Mouse (Mus musculus): Measurements from ENCODE around the gene Eif5a. TPM values are rescaled to one million over a fixed set of nuclear protein-coding genes. Genes with fewer than 3 reads are reported as not detected.

The Eif5a gene
- polyA plus RNA-seq, 1 experiment from 2014 or later, result 1,317 TPM

Small RNA genes within 50 kb of the gene (microRNA-seq; reads per million reads assigned to microRNA genes)
- not detected for gene Mir6924

Other genes starting within 250 kb of the Eif5a start
- 337 and 346 TPM in 2 replicates for gene Eif4a1, start 249.5 kb downstream of the Eif5a start, polyA plus RNA-seq (2015; fragmentation: Nextera tagmentation; extraction: Ambion mirVana)
- gene Senp3, start 239.9 kb downstream of the Eif5a start, polyA plus RNA-seq (2015; fragmentation: Nextera tagmentation; extraction: Ambion mirVana), result 55.8 and 58.0 TPM in 2 replicates
- gene Tnfsf13, start 236.2 kb downstream of the Eif5a start, polyA plus RNA-seq (2015; fragmentation: Nextera tagmentation; extraction: Ambion mirVana), result 0.45 and 0.85 TPM in 2 replicates
- 5.9 and 7.8 TPM in 2 replicates for gene Tnfsf12, start 226.1 kb downstream of the Eif5a start, polyA plus RNA-seq (2015; fragmentation: Nextera tagmentation; extraction: Ambion mirVana)
- gene Tnfsfm13, start 225.9 kb downstream of the Eif5a start, polyA plus RNA-seq (2015; fragmentation: Nextera tagmentation; extraction: Ambion mirVana), result 3.1 and 3.5 TPM in 2 replicates
- 13.8 and 16.9 TPM in 2 replicates for gene Polr2a, start 163.3 kb downstream of the Eif5a start, polyA plus RNA-seq (2015; fragmentation: Nextera tagmentation; extraction: Ambion mirVana)
- gene Slc35g3, start 160.0 kb downstream of the Eif5a start, polyA plus RNA-seq (2015; fragmentation: Nextera tagmentation; extraction: Ambion mirVana), result 0.16 and 0.18 TPM in 2 replicates
- 3.6 TPM in 2 replicates for gene Zbtb4, start 156.0 kb downstream of the Eif5a start, polyA plus RNA-seq (2015; fragmentation: Nextera tagmentation; extraction: Ambion mirVana)
- gene Chrnb1, start 126.0 kb downstream of the Eif5a start, polyA plus RNA-seq (2015; fragmentation: Nextera tagmentation; extraction: Ambion mirVana), result 5.8 and 6.0 TPM in 2 replicates
- 2.2 and 3.0 TPM in 2 replicates for gene Fgf11, start 120.1 kb downstream of the Eif5a start, polyA plus RNA-seq (2015; fragmentation: Nextera tagmentation; extraction: Ambion mirVana)
- gene Tmem102, start 116.3 kb downstream of the Eif5a start, polyA plus RNA-seq (2015; fragmentation: Nextera tagmentation; extraction: Ambion mirVana), result 3.1 TPM in 2 replicates
- gene Gm39566, start 106.7 kb downstream of the Eif5a start, polyA plus RNA-seq (2015; fragmentation: Nextera tagmentation; extraction: Ambion mirVana), result not detected in 2 replicates
- not detected in 2 replicates for gene Spem2, start 103.5 kb downstream of the Eif5a start, polyA plus RNA-seq (2015; fragmentation: Nextera tagmentation; extraction: Ambion mirVana)
- gene Spem1, start 99.8 kb downstream of the Eif5a start, polyA plus RNA-seq (2015; fragmentation: Nextera tagmentation; extraction: Ambion mirVana), result not detected in 2 replicates
- gene Nlgn2, start 84.2 kb downstream of the Eif5a start, polyA plus RNA-seq (2015; fragmentation: Nextera tagmentation; extraction: Ambion mirVana), result 1.6 and 2.0 TPM in 2 replicates
- gene Tmem256, start 83.4 kb downstream of the Eif5a start, polyA plus RNA-seq (2015; fragmentation: Nextera tagmentation; extraction: Ambion mirVana), result 258 and 323 TPM in 2 replicates
- gene Plscr3, start 75.6 kb downstream of the Eif5a start, polyA plus RNA-seq (2015; fragmentation: Nextera tagmentation; extraction: Ambion mirVana), result 72.1 and 74.9 TPM in 2 replicates
- gene Tnk1, start 63.2 kb downstream of the Eif5a start, polyA plus RNA-seq (2015; fragmentation: Nextera tagmentation; extraction: Ambion mirVana), result 0.26 and 0.90 TPM in 2 replicates
- gene Tmem95, start 43.9 kb downstream of the Eif5a start, polyA plus RNA-seq (2015; fragmentation: Nextera tagmentation; extraction: Ambion mirVana), result not detected in 2 replicates
- 3.9 and 4.3 TPM in 2 replicates for gene Kctd11, start 40.6 kb downstream of the Eif5a start, polyA plus RNA-seq (2015; fragmentation: Nextera tagmentation; extraction: Ambion mirVana)
- gene Acap1, start 26.4 kb downstream of the Eif5a start, polyA plus RNA-seq (2015; fragmentation: Nextera tagmentation; extraction: Ambion mirVana), result 10.8 and 19.9 TPM in 2 replicates
- gene 2810408A11Rik, start 21.0 kb downstream of the Eif5a start, polyA plus RNA-seq (2015; fragmentation: Nextera tagmentation; extraction: Ambion mirVana), result 4.1 and 4.4 TPM in 2 replicates
- 7.4 and 8.7 TPM in 2 replicates for gene Neurl4, start 20.9 kb downstream of the Eif5a start, polyA plus RNA-seq (2015; fragmentation: Nextera tagmentation; extraction: Ambion mirVana)
- 50.1 and 51.2 TPM in 2 replicates for gene Gps2, start 8.1 kb downstream of the Eif5a start, polyA plus RNA-seq (2015; fragmentation: Nextera tagmentation; extraction: Ambion mirVana)
- gene Ybx2, start 13.8 kb upstream of the Eif5a start, polyA plus RNA-seq (2015; fragmentation: Nextera tagmentation; extraction: Ambion mirVana), result 5.3 and 7.3 TPM in 2 replicates
- 56.1 and 58.4 TPM in 2 replicates for gene Slc2a4, start 26.2 kb upstream of the Eif5a start, polyA plus RNA-seq (2015; fragmentation: Nextera tagmentation; extraction: Ambion mirVana)
- gene Cldn7, start 42.8 kb upstream of the Eif5a start, polyA plus RNA-seq (2015; fragmentation: Nextera tagmentation; extraction: Ambion mirVana), result 7.5 and 14.4 TPM in 2 replicates
- 23.9 and 25.0 TPM in 2 replicates for gene Ctdnep1, start 59.2 kb upstream of the Eif5a start, polyA plus RNA-seq (2015; fragmentation: Nextera tagmentation; extraction: Ambion mirVana)
- 111 and 116 TPM in 2 replicates for gene Elp5, start 60.6 kb upstream of the Eif5a start, polyA plus RNA-seq (2015; fragmentation: Nextera tagmentation; extraction: Ambion mirVana)
- 421 and 428 TPM in 2 replicates for gene Gabarap, start 69.2 kb upstream of the Eif5a start, polyA plus RNA-seq (2015; fragmentation: Nextera tagmentation; extraction: Ambion mirVana)
- 42.0 and 43.9 TPM in 2 replicates for gene Phf23, start 73.8 kb upstream of the Eif5a start, polyA plus RNA-seq (2015; fragmentation: Nextera tagmentation; extraction: Ambion mirVana)
- gene Dvl2, start 78.6 kb upstream of the Eif5a start, polyA plus RNA-seq (2015; fragmentation: Nextera tagmentation; extraction: Ambion mirVana), result 17.1 and 19.2 TPM in 2 replicates
- gene Acadvl, start 93.5 kb upstream of the Eif5a start, polyA plus RNA-seq (2015; fragmentation: Nextera tagmentation; extraction: Ambion mirVana), result 276 and 298 TPM in 2 replicates
- 4.6 and 4.7 TPM in 2 replicates for gene Dlg4, start 95.0 kb upstream of the Eif5a start, polyA plus RNA-seq (2015; fragmentation: Nextera tagmentation; extraction: Ambion mirVana)
- gene Asgr1, start 132.1 kb upstream of the Eif5a start, polyA plus RNA-seq (2015; fragmentation: Nextera tagmentation; extraction: Ambion mirVana), result not detected in 2 replicates
- 0.22 TPM in 1 of 2 replicates, not detected in the other for gene Asgr2, start 170.7 kb upstream of the Eif5a start, polyA plus RNA-seq (2015; fragmentation: Nextera tagmentation; extraction: Ambion mirVana)
- 0.64 and 1.1 TPM in 2 replicates for gene Mgl2, start 208.4 kb upstream of the Eif5a start, polyA plus RNA-seq (2015; fragmentation: Nextera tagmentation; extraction: Ambion mirVana)
- 0.51 and 1.1 TPM in 2 replicates for gene Clec10a, start 234.2 kb upstream of the Eif5a start, polyA plus RNA-seq (2015; fragmentation: Nextera tagmentation; extraction: Ambion mirVana)